Mouse (Mus musculus) heart, embryonic 15.5 days (tissue): ENCODE results near the gene Ghrh. TPM values are rescaled to one million over a fixed set of nuclear protein-coding genes. Genes with fewer than 3 reads are reported as not detected.
A peak's percentile ranks its signal among the peaks of the same experiment; 100 is the strongest.

Experiments used
- ATAC-seq: fragments of 200-750 bp; cut with Nextera tagmentation; replicated peaks from 2 replicates; pipeline ENCODE4 v1.8.0; 2017; ENCODE audit warnings: low read depth, moderate TSS enrichment; ENCODE audit not compliant: insufficient number of reproducible peaks, insufficient read depth, low FRiP score
- H3K27ac ChIP-seq: fragments of 300-500 bp; sonication (generic); 2 replicates; pipeline ENCODE4 v1.5.1; 2015; ENCODE audit warnings: mild to moderate bottlenecking, inconsistent platforms
- H3K27me3 ChIP-seq: fragments of 300-500 bp; sonication (generic); 2 replicates; pipeline ENCODE4 v1.6.1; 2015; ENCODE audit warnings: inconsistent platforms
- H3K36me3 ChIP-seq: fragments of 300-500 bp; sonication (generic); 2 replicates; pipeline ENCODE4 v1.6.1; 2015; ENCODE audit warnings: mild to moderate bottlenecking, inconsistent platforms
- H3K4me1 ChIP-seq: fragments of 300-500 bp; sonication (generic); replicated peaks from 2 replicates; pipeline ENCODE4 v1.6.1; 2015; ENCODE audit warnings: inconsistent platforms
- H3K4me2 ChIP-seq: fragments of 300-500 bp; sonication (generic); 2 replicates; pipeline ENCODE4 v1.6.1; 2015; ENCODE audit warnings: inconsistent platforms, mild to moderate bottlenecking, moderate library complexity
- H3K4me3 ChIP-seq: fragments of 300-500 bp; sonication (generic); 2 replicates; pipeline ENCODE4 v1.5.1; 2015; ENCODE audit warnings: mild to moderate bottlenecking, inconsistent platforms
- H3K9ac ChIP-seq: fragments of 300-500 bp; sonication (generic); 2 replicates; pipeline ENCODE4 v1.6.1; 2015; ENCODE audit warnings: mild to moderate bottlenecking, inconsistent platforms
- H3K9me3 ChIP-seq: fragments of 300-500 bp; sonication (generic); replicated peaks from 2 replicates; pipeline ENCODE4 v1.6.1; 2016; ENCODE audit warnings: inconsistent platforms
- WGBS: fragments of 180-500 bp; shearing (Covaris S2); methylation state at CpG from one replicate; pipeline ENCODE4 v1.1.7; 2015; ENCODE audit warnings: mixed read lengths; 5-methylcytosine and 5-hydroxymethylcytosine counted together
- polyA plus RNA-seq: library from polyadenylated mRNA; unstranded; fragments of >200 nt; fragmentation: Nextera tagmentation; extraction: Ambion mirVana; gene quantifications from 2 replicates; pipeline ENCODE4 v1.2.1, GENCODE M21; 2015

Ghrh gene
- polyA plus RNA-seq, 1 experiment from 2014 or later = not detected

DNA sequence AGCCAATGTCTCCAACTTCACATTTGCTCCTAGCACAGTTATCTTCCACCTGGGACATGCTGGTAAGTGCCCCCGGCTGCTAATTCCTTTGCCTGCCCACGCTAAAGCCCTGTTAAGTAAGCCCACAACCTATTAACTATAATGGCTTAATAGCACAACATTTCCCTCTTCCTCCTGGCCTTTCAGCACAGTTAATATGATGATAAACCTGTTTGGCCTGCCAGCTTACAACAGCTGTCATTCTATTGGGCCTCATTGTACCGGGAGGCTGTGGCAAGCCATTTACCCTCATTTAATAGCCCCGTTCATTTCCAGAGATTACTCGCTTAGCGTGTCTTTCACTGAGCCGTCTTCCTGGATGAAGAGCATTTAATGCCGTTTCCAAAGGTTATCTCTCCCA, 27.2 kb downstream of the Ghrh start:
- H3K27ac ChIP-seq = no peak overlapping the region
- ATAC-seq = no peak
- WGBS = 87% methylated on average over 8 of the region's 8 CpGs
- no peak overlapping the region for H3K4me3 ChIP-seq
- no peaks in the 10 kb centered on the region for H3K9me3 ChIP-seq
- peaks cover 18% of the 10 kb centered on the region for H3K4me1 ChIP-seq
- no peak overlapping the region for H3K4me2 ChIP-seq
- H3K27me3 ChIP-seq = no peaks in the 10 kb centered on the region
- peaks cover 73% of the 10 kb centered on the region for H3K36me3 ChIP-seq
- H3K9ac ChIP-seq = no peak overlapping the region

GRCm38 (mm10) chr2:157317220-157317619, 30.1 kb downstream of the Ghrh start:
- 0 out of 2 replicates have a peak overlapping the region, but pooled peaks have one; percentile 40 for H3K27ac ChIP-seq

DNA sequence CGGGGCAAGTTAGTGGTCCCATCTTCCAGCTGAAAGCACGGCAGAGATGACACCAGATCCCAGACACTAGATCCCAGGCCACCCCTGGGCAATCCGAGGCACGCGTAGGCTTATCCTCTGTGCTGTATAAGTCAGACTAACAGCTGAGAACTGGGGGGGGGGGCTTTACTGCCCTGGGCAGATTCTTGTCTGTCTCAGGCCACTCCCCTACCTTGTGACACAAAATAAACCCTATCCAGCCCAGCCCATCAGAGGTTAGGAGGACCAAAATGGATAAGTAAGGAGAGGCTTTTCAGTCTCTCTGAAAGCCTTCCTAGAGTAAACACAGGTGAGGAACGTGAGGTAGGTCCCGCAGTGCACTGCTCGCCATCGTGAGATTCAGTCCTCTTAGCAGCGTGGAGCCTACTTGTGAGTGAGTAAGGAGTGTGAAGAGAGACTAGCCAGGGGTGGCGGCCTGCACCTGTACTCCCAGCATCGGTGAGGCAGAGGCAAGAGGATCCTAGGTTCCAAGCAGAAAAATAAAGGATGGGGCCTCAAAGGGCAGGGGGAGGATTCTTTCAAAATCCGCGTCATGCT, 30.9 kb downstream of the Ghrh start:
- Histone ChIP-seq H3K9ac (no peak overlapping the region), H3K4me1 (peaks cover 20% of the 10 kb centered on the region), H3K9me3 (no peaks in the 10 kb centered on the region), H3K27me3 (no peaks in the 10 kb centered on the region), H3K4me2 (no peak overlapping the region), H3K36me3 (peaks cover 74% of the 10 kb centered on the region), H3K4me3 (no peak overlapping the region), H3K27ac (no peak overlapping the region)
- 89% methylated on average over 14 of the region's 14 CpGs for WGBS
- ATAC-seq = no peak

More at GRCm38 (mm10) chr2:157317220-157317619, 30.1 kb downstream of the Ghrh start:
- Histone ChIP-seq H3K4me1 (peaks cover 18% of the 10 kb centered on the region), H3K9ac (no peak overlapping the region), H3K27me3 (no peaks in the 10 kb centered on the region), H3K9me3 (no peaks in the 10 kb centered on the region), H3K36me3 (peaks cover 77% of the 10 kb centered on the region), H3K4me3 (no peak overlapping the region), H3K4me2 (no peak overlapping the region)
- no peak for ATAC-seq
- 69% methylated on average over 6 of the region's 6 CpGs for WGBS

DNA sequence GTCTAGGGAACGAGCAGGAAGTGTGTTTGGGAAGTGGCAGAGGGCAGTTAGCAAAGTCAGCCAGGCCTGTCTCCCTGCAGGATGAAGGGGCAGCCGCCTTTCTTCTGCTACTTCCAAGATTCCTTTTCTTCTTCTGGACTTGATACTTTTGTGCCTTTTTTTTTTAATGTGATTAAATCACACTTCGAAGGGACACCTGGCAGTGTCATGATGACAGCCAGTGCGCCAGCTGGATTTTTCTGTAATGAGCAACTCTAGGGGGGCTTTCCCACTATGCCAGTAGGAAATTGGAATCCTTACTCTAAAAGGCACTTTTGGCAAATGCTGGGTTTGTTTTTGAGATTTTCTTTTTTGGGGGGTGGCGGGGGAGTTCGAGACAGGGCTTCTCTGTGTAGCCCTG, 31.8 kb downstream of the Ghrh start:
- H3K9ac ChIP-seq = no peak overlapping the region
- no peaks in the 10 kb centered on the region for H3K27me3 ChIP-seq
- no peak overlapping the region for H3K4me3 ChIP-seq
- H3K27ac ChIP-seq = no peak overlapping the region
- peaks cover 20% of the 10 kb centered on the region for H3K4me1 ChIP-seq
- no peak for ATAC-seq
- no peak overlapping the region for H3K4me2 ChIP-seq
- 83% methylated on average over 6 of the region's 6 CpGs for WGBS
- no peaks in the 10 kb centered on the region for H3K9me3 ChIP-seq
- H3K36me3 ChIP-seq = peaks cover 78% of the 10 kb centered on the region

- WGBS = 86% methylated on average over 7 of the region's 7 CpGs
- Histone ChIP-seq H3K36me3 (peaks cover 77% of the 10 kb centered on the region), H3K9ac (no peak overlapping the region), H3K4me1 (peaks cover 20% of the 10 kb centered on the region), H3K27ac (no peak overlapping the region), H3K9me3 (no peaks in the 10 kb centered on the region), H3K27me3 (no peaks in the 10 kb centered on the region), H3K4me3 (no peak overlapping the region), H3K4me2 (no peak overlapping the region)
- ATAC-seq = no peak
These were observed 33.0 kb downstream of the Ghrh start for GRCm38 (mm10) chr2:157314310-157314709.

DNA sequence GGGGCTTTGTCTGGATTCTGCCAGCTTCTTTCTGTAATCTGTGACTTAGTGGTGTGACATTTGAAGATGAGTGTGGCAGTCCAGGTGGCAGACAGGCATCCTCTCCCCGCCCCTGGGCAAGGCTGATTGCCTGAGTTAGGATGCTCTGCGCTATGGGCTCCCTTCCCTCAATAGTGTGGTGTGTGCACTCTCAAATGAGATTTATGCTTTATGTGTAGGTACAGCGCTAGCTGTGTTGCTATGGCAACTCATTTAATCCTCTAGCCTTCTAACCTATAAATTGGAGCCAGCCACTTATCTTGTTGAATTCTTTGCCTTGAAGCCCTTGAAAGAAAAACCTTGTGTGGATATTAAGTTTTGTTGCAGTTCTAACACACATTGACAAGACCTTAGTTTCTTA, 33.6 kb downstream of the Ghrh start:
- WGBS = 93% methylated on average over 3 of the region's 3 CpGs
- Histone ChIP-seq H3K9me3 (no peaks in the 10 kb centered on the region), H3K27me3 (no peaks in the 10 kb centered on the region), H3K4me3 (no peak overlapping the region), H3K9ac (no peak overlapping the region), H3K4me2 (no peak overlapping the region), H3K36me3 (peaks cover 80% of the 10 kb centered on the region), H3K4me1 (peaks cover 20% of the 10 kb centered on the region), H3K27ac (no peak overlapping the region)
- ATAC-seq = no peak

GRCm38 (mm10) chr2:157310963-157311637, 36.2 kb downstream of the Ghrh start:
- 80% methylated on average over 6 of the region's 6 CpGs for WGBS
- H3K36me3 ChIP-seq = peaks cover 67% of the 10 kb centered on the region
- ATAC-seq = no peak
- 0 out of 2 replicates have a peak, but pooled peaks cover 2% of the 10 kb centered on the region for H3K4me1 ChIP-seq
- H3K4me2 ChIP-seq = no peak overlapping the region
- no peaks in the 10 kb centered on the region for H3K9me3 ChIP-seq
- H3K27me3 ChIP-seq = no peaks in the 10 kb centered on the region
- no peak overlapping the region for H3K9ac ChIP-seq
- no peak overlapping the region for H3K4me3 ChIP-seq
- 0 out of 2 replicates have a peak overlapping the region, but pooled peaks have one; percentile 16 for H3K27ac ChIP-seq

- H3K4me3 ChIP-seq = no peak overlapping the region
- WGBS = 93% methylated on average over 8 of the region's 8 CpGs
- no peak overlapping the region for H3K27ac ChIP-seq
- H3K9ac ChIP-seq = no peak overlapping the region
- 0 out of 2 replicates have a peak, but pooled peaks cover 2% of the 10 kb centered on the region for H3K4me1 ChIP-seq
- H3K9me3 ChIP-seq = no peaks in the 10 kb centered on the region
- no peaks in the 10 kb centered on the region for H3K27me3 ChIP-seq
- peaks cover 58% of the 10 kb centered on the region for H3K36me3 ChIP-seq
- H3K4me2 ChIP-seq = no peak overlapping the region
- no peak for ATAC-seq
These were observed 37.7 kb downstream of the Ghrh start for GRCm38 (mm10) chr2:157309611-157310010.

DNA sequence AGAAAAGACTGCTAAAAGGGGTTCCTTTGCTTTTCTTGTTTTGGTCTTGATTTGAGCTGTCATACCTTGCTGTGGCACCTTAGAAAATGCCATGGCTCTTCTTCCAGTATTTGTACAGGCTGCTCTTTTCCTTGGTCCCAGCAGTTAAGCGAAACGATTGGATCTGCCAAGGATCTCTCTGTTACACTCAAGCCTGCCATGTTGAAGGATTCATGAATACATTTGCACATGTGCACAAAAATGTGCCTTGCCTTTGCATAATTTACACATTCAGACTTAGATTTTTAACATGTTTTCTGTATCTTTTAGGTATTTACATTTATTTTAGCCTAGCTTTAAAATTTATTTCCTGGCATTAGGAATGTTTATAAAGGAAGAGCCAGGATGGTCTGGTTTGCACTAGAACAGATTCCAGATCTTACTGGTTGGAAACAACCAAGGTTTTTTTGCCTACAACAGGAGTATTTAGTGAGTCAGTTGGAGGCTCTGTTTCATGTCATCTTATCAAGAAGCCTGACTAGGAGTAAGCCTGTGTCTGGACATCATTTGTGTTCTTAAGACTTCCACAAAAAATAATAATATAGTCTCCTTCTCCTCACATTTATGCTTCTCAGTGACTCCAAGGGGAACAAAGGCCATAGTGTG, 38.9 kb downstream of the Ghrh start:
- ATAC-seq = no peak
- H3K27me3 ChIP-seq = no peaks in the 10 kb centered on the region
- 79% methylated on average over 2 of the region's 2 CpGs for WGBS
- no peak overlapping the region for H3K4me2 ChIP-seq
- peaks cover 56% of the 10 kb centered on the region for H3K36me3 ChIP-seq
- no peak overlapping the region for H3K9ac ChIP-seq
- no peak overlapping the region for H3K4me3 ChIP-seq
- 0 out of 2 replicates have a peak, but pooled peaks cover 2% of the 10 kb centered on the region for H3K4me1 ChIP-seq
- H3K27ac ChIP-seq = peak overlapping the region; percentile 24; the same call in 1 of the 2 replicates
- no peaks in the 10 kb centered on the region for H3K9me3 ChIP-seq

- ATAC-seq = no peak
- Histone ChIP-seq H3K27ac (peak overlapping the region; percentile 24; the same call in 1 of the 2 replicates), H3K27me3 (no peaks in the 10 kb centered on the region), H3K36me3 (peaks cover 56% of the 10 kb centered on the region), H3K9me3 (no peaks in the 10 kb centered on the region), H3K9ac (no peak overlapping the region), H3K4me2 (no peak overlapping the region), H3K4me3 (no peak overlapping the region), H3K4me1 (0 out of 2 replicates have a peak, but pooled peaks cover 2% of the 10 kb centered on the region)
- 71% methylated on average over 4 of the region's 4 CpGs for WGBS
These were observed 39.5 kb downstream of the Ghrh start for GRCm38 (mm10) chr2:157307715-157308265.
